Mouse (Mus musculus): ENCODE results near the gene Gm28510.
"Not testable (repeated sequence)": the region's sequence is repeated elsewhere in the genome, so short reads cannot be mapped to it uniquely, and the experiment has no call there.

Gm28510 gene

GRCm38 (mm10) chrY:10412437-10412836 is at the start of gene Gm28510:
Gene Gm28510, plus strand, starts transcription at chrY:10412737.
- not testable (repeated sequence) for DNase-seq
